Mouse (Mus musculus): Measurements from ENCODE around the gene Fam173b. TPM values are rescaled to one million over a fixed set of nuclear protein-coding genes. Genes with fewer than 3 reads are reported as not detected.

The Fam173b gene
- polyA plus RNA-seq, 1 experiment from 2014 or later, result 13.8 TPM

DNA sequence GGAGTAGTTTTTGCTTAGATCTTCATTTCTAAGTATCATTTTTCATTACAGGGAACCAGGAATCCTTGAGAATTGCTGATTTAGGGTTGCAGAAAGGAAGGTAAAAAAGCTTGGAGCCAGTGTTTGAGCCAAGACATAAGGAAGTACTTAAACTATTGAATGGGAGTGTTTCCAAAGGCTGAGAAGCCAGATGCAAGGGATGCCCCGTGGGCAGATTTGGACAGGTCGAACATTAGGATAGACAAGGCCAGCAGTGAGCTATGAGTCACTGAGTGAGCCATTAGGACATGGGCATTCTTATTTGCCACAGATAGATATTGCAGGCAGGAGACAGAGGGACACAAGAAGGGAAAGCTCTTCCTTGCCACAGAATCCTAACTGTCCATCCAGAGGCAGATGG lies 13.0 kb downstream of the Fam173b start:
- no peak overlapping the region for H3K4me2 ChIP-seq
- no peak overlapping the region for H3K4me3 ChIP-seq
- no peak overlapping the region for H3K27ac ChIP-seq
- no peaks in the 10 kb centered on the region for H3K27me3 ChIP-seq
- H3K9ac ChIP-seq, result no peak overlapping the region
- ATAC-seq (ENCODE audit: borderline replicate concordance, extremely low read depth, low FRiP score, low TSS enrichment), result no peak
- no peaks in the 10 kb centered on the region for H3K4me1 ChIP-seq
- H3K36me3 ChIP-seq, result peaks cover 22% of the 10 kb centered on the region; the same call in 1 of the 2 replicates
- no peaks in the 10 kb centered on the region for H3K9me3 ChIP-seq
- WGBS, result 79% methylated on average over 2 of the region's 2 CpGs

DNA sequence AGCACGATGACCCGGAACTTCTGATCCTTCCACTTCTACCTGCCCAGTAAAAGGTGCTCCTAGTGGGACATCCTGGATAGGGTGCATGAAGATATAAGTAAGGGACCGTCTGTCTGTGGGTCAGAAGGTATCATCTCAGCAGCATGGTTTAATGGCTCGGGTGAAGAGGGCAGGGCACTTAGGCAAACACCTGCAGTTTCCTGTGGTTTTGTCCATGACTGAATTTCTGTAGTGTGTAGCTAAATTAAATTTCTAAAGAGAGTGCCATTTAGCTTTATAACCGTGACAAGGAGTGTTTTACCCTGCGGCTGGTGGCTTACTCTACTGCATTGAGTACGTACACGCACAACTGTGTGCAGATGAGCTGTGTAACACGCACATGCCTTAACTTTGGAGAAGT lies 15.6 kb downstream of the Fam173b start:
- WGBS, result 93% methylated on average over 9 of the region's 9 CpGs
- ATAC-seq (ENCODE audit: borderline replicate concordance, extremely low read depth, low FRiP score, low TSS enrichment), result no peak
- H3K4me1 ChIP-seq, result no peaks in the 10 kb centered on the region
- no peak overlapping the region for H3K27ac ChIP-seq
- H3K9ac ChIP-seq, result no peak overlapping the region
- H3K4me3 ChIP-seq, result no peak overlapping the region
- peaks cover 24% of the 10 kb centered on the region for H3K36me3 ChIP-seq
- no peaks in the 10 kb centered on the region for H3K27me3 ChIP-seq
- no peaks in the 10 kb centered on the region for H3K9me3 ChIP-seq
- no peak overlapping the region for H3K4me2 ChIP-seq

DNA sequence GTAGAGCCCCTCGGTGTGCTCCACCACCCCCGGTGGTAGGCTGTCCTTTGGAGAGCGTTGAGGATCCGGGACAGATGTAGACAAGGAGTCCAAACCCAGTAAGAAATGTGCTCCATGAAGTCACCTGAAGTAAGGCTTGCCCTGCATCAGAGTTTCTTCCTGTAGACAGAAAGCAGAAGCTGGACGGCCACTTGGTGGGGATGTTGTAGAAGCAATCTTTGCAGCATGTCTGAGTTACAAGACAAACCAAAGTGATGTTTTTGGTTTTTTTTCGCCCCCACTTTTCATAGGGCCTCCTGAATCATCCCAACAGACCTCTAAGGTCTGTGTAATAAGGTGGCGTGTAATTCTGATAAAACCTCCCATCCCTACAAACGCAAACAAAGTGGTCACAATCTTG lies 17.9 kb downstream of the Fam173b start:
- no peak overlapping the region for H3K27ac ChIP-seq
- H3K4me1 ChIP-seq, result no peaks in the 10 kb centered on the region
- no peak overlapping the region for H3K9ac ChIP-seq
- H3K4me2 ChIP-seq, result no peak overlapping the region
- no peaks in the 10 kb centered on the region for H3K9me3 ChIP-seq
- WGBS, result 84% methylated on average over 8 of the region's 8 CpGs
- no peaks in the 10 kb centered on the region for H3K27me3 ChIP-seq
- H3K4me3 ChIP-seq, result no peak overlapping the region
- peaks cover 23% of the 10 kb centered on the region for H3K36me3 ChIP-seq
- ATAC-seq (ENCODE audit: borderline replicate concordance, extremely low read depth, low FRiP score, low TSS enrichment), result no peak

DNA sequence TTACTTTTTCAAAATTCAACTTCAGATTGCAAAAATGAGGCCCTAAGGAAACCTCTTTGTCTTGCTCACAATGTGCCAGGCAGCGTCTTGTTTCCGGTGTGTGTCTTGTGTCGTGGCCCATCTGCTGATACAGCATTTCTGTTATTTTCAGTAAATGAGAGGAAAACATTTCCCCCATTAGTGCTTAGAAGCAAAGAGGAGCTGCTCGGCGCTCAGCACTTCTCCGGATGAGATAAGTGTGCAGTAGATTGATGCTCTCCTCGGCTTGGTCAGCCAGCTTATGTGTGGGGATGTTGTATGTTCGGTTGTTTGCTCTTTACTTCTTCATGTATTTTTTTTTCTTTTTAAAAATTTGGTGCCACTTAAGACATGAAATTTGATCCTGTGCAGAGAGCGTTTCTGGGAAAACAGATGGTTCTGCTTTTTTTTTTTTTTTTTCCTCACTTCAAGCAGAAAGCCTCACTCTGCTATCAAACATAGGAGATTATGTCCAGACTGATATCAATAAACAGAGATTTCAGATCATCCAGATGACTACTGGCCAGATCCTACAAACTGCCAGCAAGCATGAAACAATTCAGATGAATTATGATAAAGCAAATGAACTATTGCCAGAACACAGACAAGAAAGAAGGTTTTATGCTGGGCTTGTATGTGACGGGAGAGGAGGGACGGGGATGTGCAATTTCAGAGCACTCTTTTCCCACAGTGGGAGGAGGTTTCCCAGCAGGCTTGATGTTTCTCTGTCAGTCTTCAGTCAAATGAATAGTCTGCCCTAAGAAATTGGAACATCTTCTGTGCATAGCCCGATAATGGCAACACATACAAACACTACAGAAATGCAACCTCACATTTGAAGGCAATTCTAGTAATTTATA lies 25.9 kb downstream of the Fam173b start:
- 0 out of 2 replicates have a peak, but pooled peaks have one; percentile 68 for ATAC-seq (ENCODE audit: borderline replicate concordance, extremely low read depth, low FRiP score, low TSS enrichment)
- no peak overlapping the region for H3K9ac ChIP-seq
- H3K9me3 ChIP-seq, result no peaks in the 10 kb centered on the region
- peaks cover 11% of the 10 kb centered on the region for H3K4me1 ChIP-seq
- H3K4me3 ChIP-seq, result no peak overlapping the region
- peak overlapping the region; percentile 31 for H3K4me2 ChIP-seq
- 27% methylated on average over 12 of the region's 12 CpGs for WGBS
- no peaks in the 10 kb centered on the region for H3K36me3 ChIP-seq
- peak overlapping the region; percentile 61 for H3K27ac ChIP-seq
- H3K27me3 ChIP-seq, result no peaks in the 10 kb centered on the region

DNA sequence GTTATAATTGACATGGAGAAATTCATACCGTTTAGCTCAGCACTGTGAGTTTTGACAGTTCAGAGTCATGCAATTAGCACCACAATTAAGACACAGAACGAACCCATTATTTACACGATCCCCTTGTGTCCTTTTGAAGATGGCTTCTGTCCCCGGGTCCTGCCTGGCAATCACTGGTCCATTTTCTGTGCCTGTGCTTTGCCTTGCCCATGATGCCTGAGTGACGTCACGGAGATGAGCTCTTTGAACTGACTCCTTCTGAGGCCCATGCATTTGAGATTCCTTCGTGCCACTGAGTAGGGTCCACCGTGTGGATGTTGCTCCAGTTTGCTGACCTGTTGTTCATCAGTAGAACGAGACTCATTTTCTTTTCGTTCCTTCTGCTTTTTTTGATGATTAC lies 26.5 kb downstream of the Fam173b start:
- WGBS, result 69% methylated on average over 10 of the region's 10 CpGs
- H3K4me3 ChIP-seq, result no peak overlapping the region
- no peak for ATAC-seq (ENCODE audit: borderline replicate concordance, extremely low read depth, low FRiP score, low TSS enrichment)
- no peak overlapping the region for H3K4me2 ChIP-seq
- peaks cover 11% of the 10 kb centered on the region for H3K4me1 ChIP-seq
- no peak overlapping the region for H3K9ac ChIP-seq
- no peaks in the 10 kb centered on the region for H3K9me3 ChIP-seq
- H3K36me3 ChIP-seq, result no peaks in the 10 kb centered on the region
- no peak overlapping the region for H3K27ac ChIP-seq
- no peaks in the 10 kb centered on the region for H3K27me3 ChIP-seq

DNA sequence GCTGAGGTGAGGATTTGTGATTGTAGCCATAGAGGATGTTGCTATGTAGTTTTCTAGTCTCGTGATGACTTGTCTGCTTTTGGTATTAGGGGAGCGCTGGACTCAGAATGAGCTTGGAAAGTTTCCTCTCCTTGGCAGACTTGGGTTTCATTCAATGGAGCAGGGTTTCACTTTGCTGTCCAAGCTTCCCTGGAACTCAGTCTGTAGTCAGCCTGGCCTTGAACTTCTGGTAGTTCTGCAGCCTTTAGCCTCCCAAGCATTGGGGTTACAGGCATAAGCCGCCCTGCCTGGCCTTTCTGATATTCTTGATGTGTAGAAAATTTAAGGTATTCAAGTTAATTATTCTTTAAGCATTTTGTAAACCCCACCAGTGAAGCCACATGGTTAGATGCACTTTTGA lies 27.9 kb downstream of the Fam173b start:
- no peaks in the 10 kb centered on the region for H3K36me3 ChIP-seq
- H3K4me3 ChIP-seq, result no peak overlapping the region
- no peaks in the 10 kb centered on the region for H3K27me3 ChIP-seq
- H3K27ac ChIP-seq, result no peak overlapping the region
- H3K4me1 ChIP-seq, result peaks cover 11% of the 10 kb centered on the region
- no peak for ATAC-seq (ENCODE audit: borderline replicate concordance, extremely low read depth, low FRiP score, low TSS enrichment)
- H3K9ac ChIP-seq, result no peak overlapping the region
- no peaks in the 10 kb centered on the region for H3K9me3 ChIP-seq
- H3K4me2 ChIP-seq, result no peak overlapping the region
- 93% methylated on average over 3 of the region's 3 CpGs for WGBS

DNA sequence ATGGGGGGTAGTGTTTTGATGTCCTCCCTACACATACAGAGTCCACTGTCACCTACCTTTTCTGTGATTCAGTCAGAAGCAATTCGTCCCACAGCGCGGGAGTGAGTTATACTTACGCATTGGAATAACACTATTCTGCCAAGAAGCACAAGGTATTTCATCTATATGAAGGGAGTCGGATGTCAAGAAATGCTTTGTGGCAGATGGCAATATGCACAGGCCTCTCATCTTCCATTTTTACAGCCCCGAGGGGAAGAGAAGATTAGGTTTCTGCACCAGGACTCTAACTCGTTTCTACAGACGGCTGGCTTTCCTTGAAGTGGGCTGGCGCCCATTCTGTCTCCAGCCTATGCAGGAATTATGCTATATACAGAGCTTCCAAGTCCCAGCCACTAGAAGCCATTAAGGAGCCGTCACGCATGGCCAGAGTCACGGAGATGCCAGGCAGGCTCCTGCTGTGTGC lies 29.8 kb downstream of the Fam173b start:
- ATAC-seq (ENCODE audit: borderline replicate concordance, extremely low read depth, low FRiP score, low TSS enrichment), result no peak
- H3K27me3 ChIP-seq, result no peaks in the 10 kb centered on the region
- H3K4me1 ChIP-seq, result peaks cover 11% of the 10 kb centered on the region
- H3K4me2 ChIP-seq, result no peak overlapping the region
- no peaks in the 10 kb centered on the region for H3K36me3 ChIP-seq
- no peak overlapping the region for H3K4me3 ChIP-seq
- WGBS, result 83% methylated on average over 12 of the region's 12 CpGs
- H3K27ac ChIP-seq, result no peak overlapping the region
- no peak overlapping the region for H3K9ac ChIP-seq
- H3K9me3 ChIP-seq, result no peaks in the 10 kb centered on the region

DNA sequence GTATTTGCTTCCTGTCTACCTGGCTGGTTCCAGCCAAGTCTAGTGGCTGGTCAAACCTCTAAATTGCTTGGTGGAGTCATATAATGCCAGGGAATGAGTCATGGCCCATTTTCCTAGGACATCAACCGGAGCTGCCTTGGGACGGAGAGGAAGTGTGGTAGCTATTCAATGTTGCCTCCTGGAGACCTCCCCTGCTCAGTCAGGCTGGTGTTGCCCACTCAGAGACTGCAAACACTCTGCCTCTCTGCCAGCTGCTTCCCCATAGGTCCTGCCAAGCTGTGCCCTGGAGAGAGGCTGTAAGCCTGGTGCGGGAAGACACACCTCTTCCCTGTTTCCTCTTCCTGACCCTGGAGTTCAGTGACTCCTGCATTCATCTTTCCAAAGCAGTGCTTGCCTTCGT lies 30.8 kb downstream of the Fam173b start:
- Histone ChIP-seq H3K4me3 (no peak overlapping the region), H3K9ac (no peak overlapping the region), H3K9me3 (no peaks in the 10 kb centered on the region), H3K4me2 (no peak overlapping the region), H3K27ac (no peak overlapping the region), H3K36me3 (no peaks in the 10 kb centered on the region), H3K27me3 (no peaks in the 10 kb centered on the region), H3K4me1 (peaks cover 7% of the 10 kb centered on the region; the same call in 1 of the 2 replicates)
- no peak for ATAC-seq (ENCODE audit: borderline replicate concordance, extremely low read depth, low FRiP score, low TSS enrichment)
- whole genome bisulfite sequencing, result 71% methylated on average over 4 of the region's 4 CpGs

DNA sequence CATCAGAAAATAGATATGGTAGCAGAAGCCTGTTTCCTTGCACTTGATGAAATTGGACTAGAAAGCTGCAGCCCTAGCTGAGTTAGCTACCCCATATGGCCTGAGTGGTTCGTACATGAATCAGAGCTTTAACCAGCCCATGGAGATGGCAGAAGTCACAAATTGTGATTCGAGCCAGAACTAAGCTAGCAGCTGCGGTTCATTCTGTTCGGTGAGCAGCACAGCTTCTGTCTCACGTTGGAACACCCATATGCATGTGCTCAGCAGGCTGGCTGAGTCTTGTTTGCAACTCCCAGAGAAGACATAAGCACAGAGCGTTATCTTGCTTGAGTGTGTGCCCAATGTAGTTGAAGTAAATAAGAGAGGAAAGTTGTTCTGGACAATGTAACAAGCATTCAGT lies 32.9 kb downstream of the Fam173b start:
- H3K9ac ChIP-seq, result no peak overlapping the region
- H3K4me2 ChIP-seq, result no peak overlapping the region
- H3K27ac ChIP-seq, result no peak overlapping the region
- 80% methylated on average over 6 of the region's 6 CpGs for WGBS
- no peaks in the 10 kb centered on the region for H3K4me1 ChIP-seq
- no peak overlapping the region for H3K4me3 ChIP-seq
- no peak for ATAC-seq (ENCODE audit: borderline replicate concordance, extremely low read depth, low FRiP score, low TSS enrichment)
- no peaks in the 10 kb centered on the region for H3K9me3 ChIP-seq
- no peaks in the 10 kb centered on the region for H3K36me3 ChIP-seq
- no peaks in the 10 kb centered on the region for H3K27me3 ChIP-seq

DNA sequence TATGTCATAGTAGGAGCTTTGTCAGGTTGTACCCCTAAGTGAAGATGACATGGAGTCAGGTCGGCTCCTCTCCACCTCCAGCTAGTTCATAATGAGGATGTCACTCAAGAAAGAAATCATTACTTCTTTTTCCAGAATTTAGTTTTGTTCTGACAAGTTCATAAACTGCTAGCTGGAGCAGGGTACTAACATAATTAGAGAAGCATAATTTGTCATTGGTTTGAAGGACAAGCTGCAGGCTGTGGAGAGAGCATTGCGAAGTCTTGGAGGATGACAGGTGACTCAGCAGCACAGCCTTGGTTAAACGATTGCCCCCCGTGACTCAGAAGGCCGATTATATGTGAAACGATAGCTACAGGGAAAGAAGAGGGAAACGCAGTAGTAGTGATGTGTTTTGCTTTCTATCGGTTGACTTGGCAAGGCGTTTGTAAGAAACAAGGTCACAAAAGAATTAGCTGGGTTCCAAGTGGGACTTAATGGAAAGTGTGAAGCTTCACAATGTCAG lies 34.5 kb downstream of the Fam173b start:
- ATAC-seq (ENCODE audit: borderline replicate concordance, extremely low read depth, low FRiP score, low TSS enrichment), result no peak
- H3K4me2 ChIP-seq, result no peak overlapping the region
- 78% methylated on average over 9 of the region's 9 CpGs for WGBS
- H3K36me3 ChIP-seq, result no peaks in the 10 kb centered on the region
- H3K27ac ChIP-seq, result no peak overlapping the region
- H3K4me1 ChIP-seq, result no peaks in the 10 kb centered on the region
- no peaks in the 10 kb centered on the region for H3K9me3 ChIP-seq
- H3K4me3 ChIP-seq, result no peak overlapping the region
- no peak overlapping the region for H3K9ac ChIP-seq
- H3K27me3 ChIP-seq, result no peaks in the 10 kb centered on the region

DNA sequence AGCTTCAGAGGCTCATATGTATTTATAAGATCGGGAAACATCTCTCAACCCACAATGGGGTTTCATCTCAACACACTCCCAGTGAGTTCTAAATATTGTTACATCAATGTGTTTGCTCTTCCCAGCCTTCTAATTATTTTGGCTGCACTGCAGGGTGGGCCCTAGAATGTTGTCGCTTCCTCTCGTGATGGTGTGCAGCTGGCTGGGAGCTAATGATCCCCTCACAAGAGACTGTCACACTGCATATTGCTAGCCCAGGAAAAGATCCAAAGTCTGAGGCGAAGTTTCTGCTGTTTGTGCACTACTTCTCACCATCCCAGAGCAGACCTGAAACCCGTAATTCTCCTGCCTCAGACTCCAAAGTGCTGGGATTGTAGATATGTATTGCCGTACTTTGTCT lies 45.6 kb downstream of the Fam173b start:
- H3K9me3 ChIP-seq, result no peaks in the 10 kb centered on the region
- H3K4me3 ChIP-seq, result no peak overlapping the region
- no peak overlapping the region for H3K4me2 ChIP-seq
- 76% methylated on average over 6 of the region's 6 CpGs for WGBS
- H3K27me3 ChIP-seq, result no peaks in the 10 kb centered on the region
- H3K9ac ChIP-seq, result no peak overlapping the region
- ATAC-seq (ENCODE audit: borderline replicate concordance, extremely low read depth, low FRiP score, low TSS enrichment), result no peak
- no peak overlapping the region for H3K27ac ChIP-seq
- no peaks in the 10 kb centered on the region for H3K36me3 ChIP-seq
- no peaks in the 10 kb centered on the region for H3K4me1 ChIP-seq

DNA sequence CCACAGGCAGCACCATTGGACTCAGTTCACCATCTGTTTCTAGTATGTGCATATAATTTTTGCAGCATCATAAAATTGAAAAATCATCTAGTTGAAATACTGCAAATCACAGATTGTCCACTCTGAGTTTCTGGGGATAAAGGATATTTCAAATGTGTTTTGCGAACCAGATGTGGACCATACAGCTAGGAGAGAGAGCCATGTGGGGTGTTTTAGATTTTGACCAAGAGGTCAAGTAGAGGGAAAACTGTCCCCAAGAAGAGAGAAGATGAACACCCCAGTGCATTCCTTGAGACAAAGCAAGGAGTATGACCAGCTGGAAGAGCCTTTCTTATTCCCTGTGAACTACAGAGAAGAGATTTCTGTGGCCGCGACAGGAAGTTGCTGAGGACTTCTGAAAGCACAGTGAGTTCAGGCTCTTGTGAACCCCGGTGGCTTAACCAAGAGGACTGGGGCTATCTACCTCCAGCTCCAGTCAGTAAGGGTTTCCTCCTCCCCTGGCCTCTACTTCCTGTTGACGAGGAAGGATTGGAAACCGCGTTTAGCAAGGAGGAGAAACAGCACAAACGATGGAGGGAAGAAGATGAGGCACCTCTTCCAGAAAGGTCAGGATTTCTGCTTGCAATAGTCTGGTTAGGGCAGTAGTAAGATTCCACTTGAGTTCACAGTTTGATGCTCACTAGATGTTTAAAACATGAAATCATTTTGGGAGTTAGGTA lies 46.4 kb downstream of the Fam173b start:
- no peaks in the 10 kb centered on the region for H3K36me3 ChIP-seq
- no peak overlapping the region for H3K4me2 ChIP-seq
- no peak overlapping the region for H3K9ac ChIP-seq
- WGBS, result 61% methylated on average over 8 of the region's 8 CpGs
- no peak overlapping the region for H3K4me3 ChIP-seq
- no peak for ATAC-seq (ENCODE audit: borderline replicate concordance, extremely low read depth, low FRiP score, low TSS enrichment)
- no peaks in the 10 kb centered on the region for H3K9me3 ChIP-seq
- H3K27me3 ChIP-seq, result no peaks in the 10 kb centered on the region
- no peaks in the 10 kb centered on the region for H3K4me1 ChIP-seq
- no peak overlapping the region for H3K27ac ChIP-seq
